Mouse (Mus musculus) midbrain, embryonic 16.5 days (tissue): ENCODE measurements around the gene Cabs1. TPM values are rescaled to one million over a fixed set of nuclear protein-coding genes. Genes with fewer than 3 reads are reported as not detected.

ENCODE experiments used
- ATAC-seq: fragments of 200-750 bp; cut with Nextera tagmentation; 2 replicates; pipeline ENCODE4 v1.8.0; 2017; ENCODE audit warnings: moderate TSS enrichment
- H3K27ac ChIP-seq: fragments of 300-500 bp; sonication (generic); 2 replicates; pipeline ENCODE4 v1.5.1; 2014; ENCODE audit warnings: mild to moderate bottlenecking, low read length, mixed read lengths
- H3K27me3 ChIP-seq: fragments of 300-500 bp; sonication (generic); 2 replicates; pipeline ENCODE4 v1.6.1; 2014; ENCODE audit warnings: low read depth, low read length, mixed read lengths; ENCODE audit not compliant: control insufficient read depth, insufficient read depth
- H3K36me3 ChIP-seq: fragments of 300-500 bp; sonication (generic); 2 replicates; pipeline ENCODE4 v1.6.1; 2014; ENCODE audit warnings: mild to moderate bottlenecking, low read length, moderate library complexity, mixed read lengths; ENCODE audit not compliant: control insufficient read depth, insufficient read depth
- H3K4me1 ChIP-seq: fragments of 300-500 bp; sonication (generic); 2 replicates; pipeline ENCODE4 v1.6.1; 2014; ENCODE audit warnings: mild to moderate bottlenecking, low read length, mixed read lengths; ENCODE audit not compliant: control insufficient read depth, insufficient read depth
- H3K4me2 ChIP-seq: fragments of 300-500 bp; sonication (generic); 2 replicates; pipeline ENCODE4 v1.6.1; 2014; ENCODE audit warnings: mild to moderate bottlenecking, low read length, mixed read lengths
- H3K4me3 ChIP-seq: fragments of 300-500 bp; sonication (generic); 2 replicates; pipeline ENCODE4 v1.5.1; 2014; ENCODE audit warnings: low read depth, mild to moderate bottlenecking, low read length, moderate library complexity, mixed read lengths
- H3K9ac ChIP-seq: fragments of 300-500 bp; sonication (generic); 2 replicates; pipeline ENCODE4 v1.6.1; 2014; ENCODE audit warnings: low read depth, low read length, mixed read lengths
- H3K9me3 ChIP-seq: fragments of 300-500 bp; sonication (generic); replicated peaks from 2 replicates; pipeline ENCODE4 v1.6.1; 2014; ENCODE audit warnings: mild to moderate bottlenecking, low read length, mixed read lengths; ENCODE audit not compliant: control insufficient read depth, poor library complexity, severe bottlenecking
- WGBS: fragments of 180-500 bp; shearing (Covaris S2); extraction: QIAGEN DNeasy Blood & Tissue Kit; methylation state at CpG from one replicate; pipeline ENCODE4 v1.1.7; 2014; 5-methylcytosine and 5-hydroxymethylcytosine counted together
- polyA plus RNA-seq: library from polyadenylated mRNA; unstranded; fragments of >200 nt; fragmentation: Nextera tagmentation; extraction: Ambion mirVana; gene quantifications from 2 replicates; pipeline ENCODE4 v1.2.1, GENCODE M21; 2015

Cabs1 gene
- not detected in 2 replicates for polyA plus RNA-seq

DNA sequence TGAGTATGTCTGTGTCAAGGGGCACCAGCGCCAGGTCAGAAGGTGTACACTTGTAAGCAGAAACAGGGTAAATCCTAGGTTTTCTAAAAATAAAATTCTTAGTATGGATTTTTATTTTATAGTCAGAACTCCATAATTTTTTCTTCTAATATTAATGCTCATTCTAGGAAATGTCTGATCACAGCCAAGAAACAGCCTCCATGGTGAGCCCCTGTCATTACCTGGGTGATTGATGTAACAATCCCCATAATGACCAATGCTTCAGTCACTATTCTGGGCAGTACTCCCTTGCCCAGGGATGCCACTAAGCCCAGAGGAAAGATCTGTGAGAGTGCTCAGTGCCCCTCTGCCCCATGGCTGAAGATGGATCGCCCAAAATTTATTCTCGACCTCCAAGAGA, at the start of gene Cabs1:
TSS of gene Cabs1 (plus strand) at position 301 of the 400 bp plus-strand sequence.
- Histone ChIP-seq H3K4me1 (no peaks in the 10 kb centered on the region), H3K4me3 (no peak within 1 kb of the TSS), H3K36me3 (no peaks in the 10 kb centered on the region), H3K9me3 (no peaks in the 10 kb centered on the region), H3K4me2 (no peak within 1 kb of the TSS), H3K27me3 (no peaks in the 10 kb centered on the region), H3K27ac (no peak within 1 kb of the TSS), H3K9ac (no peak within 1 kb of the TSS)
- 93% methylated on average over 3 of the region's 3 CpGs for WGBS
- ATAC-seq = no peak

- Histone ChIP-seq H3K9ac (no peak overlapping the region), H3K4me1 (no peaks in the 10 kb centered on the region), H3K27me3 (no peaks in the 10 kb centered on the region), H3K9me3 (no peaks in the 10 kb centered on the region), H3K36me3 (no peaks in the 10 kb centered on the region), H3K4me2 (no peak overlapping the region), H3K27ac (no peak overlapping the region), H3K4me3 (no peak overlapping the region)
- 41% methylated on average over 1 of the region's 1 CpGs for WGBS
- no peak for ATAC-seq
These were observed 47.6 kb upstream of the Cabs1 start for GRCm38 (mm10) chr5:87931603-87932002.

DNA sequence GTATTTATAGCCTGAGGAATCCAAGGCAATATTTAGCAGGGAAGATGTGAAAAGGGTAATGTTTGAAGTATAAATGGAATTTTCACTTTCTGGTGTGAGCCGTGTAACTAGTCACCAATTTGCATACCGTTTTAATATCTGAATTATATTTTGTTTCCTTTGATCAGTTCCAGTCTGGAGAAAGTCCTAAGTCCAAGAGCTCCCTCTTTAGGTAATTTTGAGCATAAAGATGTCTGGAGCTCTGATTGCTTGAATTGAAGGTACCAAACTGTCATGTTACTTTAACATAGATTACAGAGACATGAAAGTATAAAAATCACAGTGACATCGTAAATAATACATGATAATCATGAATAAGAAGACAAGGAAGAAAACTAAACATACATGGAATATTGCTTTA, 38.5 kb upstream of the Cabs1 start:
- Histone ChIP-seq H3K4me3 (no peak overlapping the region), H3K27me3 (no peaks in the 10 kb centered on the region), H3K4me1 (no peaks in the 10 kb centered on the region), H3K4me2 (no peak overlapping the region), H3K9me3 (no peaks in the 10 kb centered on the region), H3K9ac (no peak overlapping the region), H3K27ac (no peak overlapping the region), H3K36me3 (no peaks in the 10 kb centered on the region)
- ATAC-seq = no peak
- 31% methylated on average over 3 of the region's 3 CpGs for WGBS

GRCm38 (mm10) chr5:87942515-87942914, 36.7 kb upstream of the Cabs1 start:
- no peak overlapping the region for H3K4me3 ChIP-seq
- H3K9me3 ChIP-seq = no peaks in the 10 kb centered on the region
- H3K4me2 ChIP-seq = no peak overlapping the region
- 0 out of 2 replicates have a peak, but pooled peaks have one; percentile 56 for ATAC-seq
- H3K27ac ChIP-seq = no peak overlapping the region
- H3K4me1 ChIP-seq = no peaks in the 10 kb centered on the region
- H3K9ac ChIP-seq = no peak overlapping the region
- no peaks in the 10 kb centered on the region for H3K27me3 ChIP-seq
- H3K36me3 ChIP-seq = no peaks in the 10 kb centered on the region

DNA sequence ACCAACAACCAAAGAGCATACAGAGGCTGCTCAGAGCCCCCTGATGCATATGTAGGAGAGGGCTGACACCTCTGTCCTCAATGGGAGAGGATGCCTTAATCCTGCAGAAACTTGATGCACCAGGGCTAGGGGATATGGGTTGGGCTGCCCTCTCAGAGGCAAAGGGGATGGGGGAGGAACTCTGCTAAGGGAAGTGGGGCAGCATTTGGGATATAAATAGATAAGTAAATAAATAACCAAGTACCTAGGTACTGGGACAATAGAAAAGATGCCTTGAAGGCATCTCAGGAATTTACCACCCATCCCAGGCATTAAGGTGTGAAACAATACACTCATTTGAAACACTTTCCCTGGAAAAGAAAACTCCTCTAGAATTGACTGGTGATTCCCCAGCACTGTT, 27.4 kb upstream of the Cabs1 start:
- no peaks in the 10 kb centered on the region for H3K4me1 ChIP-seq
- H3K36me3 ChIP-seq = no peaks in the 10 kb centered on the region
- H3K27me3 ChIP-seq = no peaks in the 10 kb centered on the region
- no peak for ATAC-seq
- no peaks in the 10 kb centered on the region for H3K9me3 ChIP-seq
- H3K9ac ChIP-seq = no peak overlapping the region
- no peak overlapping the region for H3K27ac ChIP-seq
- H3K4me2 ChIP-seq = no peak overlapping the region
- no peak overlapping the region for H3K4me3 ChIP-seq

DNA sequence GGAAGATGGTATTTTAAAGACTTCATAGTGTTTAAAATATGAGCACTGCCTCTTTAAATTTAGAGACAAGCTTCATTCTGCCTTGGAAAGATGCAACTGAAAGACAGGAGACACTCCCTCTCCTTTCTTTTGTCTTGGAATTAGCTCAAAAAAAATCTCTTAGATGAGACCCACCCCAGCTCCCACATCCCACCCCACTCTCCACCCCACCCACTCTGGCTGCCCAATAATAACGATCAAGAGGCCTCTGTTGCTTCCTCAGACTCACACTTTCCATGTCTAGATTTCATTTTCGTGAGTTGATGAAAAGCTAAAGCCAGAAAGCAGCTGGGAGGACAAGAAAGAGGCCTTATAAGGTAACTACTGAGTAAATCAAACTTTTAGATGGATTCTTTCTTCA, 10.0 kb upstream of the Cabs1 start, which contains the start of the genes 2310003L06Rik and Gm28434:
TSS of gene 2310003L06Rik (plus strand) at position 259 of the 400 bp plus-strand sequence.
TSS of gene Gm28434 (plus strand) at position 317 of the 400 bp plus-strand sequence.
- no peaks in the 10 kb centered on the region for H3K27me3 ChIP-seq
- H3K9me3 ChIP-seq = no peaks in the 10 kb centered on the region
- WGBS = 40% methylated on average over 2 of the region's 2 CpGs
- H3K9ac ChIP-seq = no peak within 1 kb of the TSS
- no peaks in the 10 kb centered on the region for H3K36me3 ChIP-seq
- H3K4me1 ChIP-seq = no peaks in the 10 kb centered on the region
- no peak within 1 kb of the TSS for H3K4me3 ChIP-seq
- H3K4me2 ChIP-seq = no peak within 1 kb of the TSS
- ATAC-seq = no peak
- H3K27ac ChIP-seq = no peak within 1 kb of the TSS

DNA sequence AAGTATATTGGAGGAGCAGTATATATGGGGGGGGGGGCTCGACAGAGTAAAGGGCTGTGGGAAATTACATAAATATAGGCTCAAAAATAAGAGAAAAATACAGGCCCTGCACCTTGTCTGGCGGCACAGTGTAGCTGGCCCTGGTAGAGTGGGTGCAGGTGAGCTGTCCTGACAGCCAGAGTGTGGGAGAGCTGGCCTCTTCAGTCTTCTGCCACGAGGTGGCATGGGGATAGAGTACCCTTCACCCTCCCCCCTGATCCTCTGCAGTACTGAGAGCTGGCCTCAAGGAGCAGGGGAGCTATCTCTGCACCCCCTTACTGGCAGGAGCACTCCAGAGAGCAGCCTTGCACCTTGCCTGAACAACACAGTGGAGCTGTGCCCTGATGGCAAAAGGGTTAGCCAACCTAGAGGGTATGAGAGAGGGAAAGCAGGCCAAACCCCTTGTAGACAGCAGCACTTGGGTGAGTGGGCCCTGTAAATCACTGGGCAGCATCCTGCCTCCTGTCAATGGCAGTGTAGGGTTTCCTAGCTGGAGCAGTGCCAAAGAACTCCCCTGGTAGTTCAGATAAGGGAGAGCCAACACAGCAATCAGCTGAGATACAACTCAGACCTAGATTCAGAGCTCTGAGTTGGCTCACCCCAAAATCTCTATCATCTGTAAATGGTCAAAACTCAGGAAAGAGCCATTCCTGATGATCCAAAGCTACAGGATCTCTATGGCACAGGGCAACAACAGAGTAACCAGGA, 3.4 kb downstream of the Cabs1 start:
- WGBS = 62% methylated on average over 3 of the region's 3 CpGs
- Histone ChIP-seq H3K9ac (no peak overlapping the region), H3K4me3 (no peak overlapping the region), H3K4me1 (no peaks in the 10 kb centered on the region), H3K9me3 (no peaks in the 10 kb centered on the region), H3K27ac (no peak overlapping the region), H3K36me3 (no peaks in the 10 kb centered on the region), H3K4me2 (no peak overlapping the region), H3K27me3 (no peaks in the 10 kb centered on the region)
- no peak for ATAC-seq

- ATAC-seq = no peak
- no peak within 1 kb of the TSS for H3K4me3 ChIP-seq
- no peaks in the 10 kb centered on the region for H3K9me3 ChIP-seq
- no peaks in the 10 kb centered on the region for H3K36me3 ChIP-seq
- H3K9ac ChIP-seq = no peak within 1 kb of the TSS
- H3K27me3 ChIP-seq = no peaks in the 10 kb centered on the region
- WGBS = 93% methylated on average over 3 of the region's 3 CpGs
- no peak within 1 kb of the TSS for H3K27ac ChIP-seq
- no peaks in the 10 kb centered on the region for H3K4me1 ChIP-seq
- no peak within 1 kb of the TSS for H3K4me2 ChIP-seq
These were observed 23.0 kb downstream of the Cabs1 start, which contains the start of gene Smr3a for GRCm38 (mm10) chr5:88002249-88002648. TSS of gene Smr3a (plus strand) at chr5:88002549.

DNA sequence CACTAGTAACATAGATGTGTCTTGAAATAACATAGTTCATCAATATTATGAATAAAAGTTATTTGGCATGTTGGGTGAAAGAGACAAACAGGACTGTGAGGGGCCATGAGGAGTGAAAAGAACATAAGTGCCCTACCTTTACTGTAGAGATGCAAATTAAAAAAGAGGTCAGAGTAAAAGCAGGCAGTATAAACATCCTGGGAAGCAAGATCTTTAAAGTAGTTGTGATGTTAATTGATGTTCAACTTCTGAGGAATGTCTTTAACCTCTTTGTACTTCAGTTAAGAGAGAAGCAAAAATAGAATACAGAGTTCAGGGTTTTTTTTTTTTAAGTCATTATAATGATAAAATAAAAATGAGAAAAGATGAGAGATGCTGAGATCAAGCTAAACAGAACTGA, 26.0 kb downstream of the Cabs1 start:
- Histone ChIP-seq H3K36me3 (no peaks in the 10 kb centered on the region), H3K9ac (no peak overlapping the region), H3K27ac (no peak overlapping the region), H3K4me1 (no peaks in the 10 kb centered on the region), H3K4me2 (no peak overlapping the region), H3K27me3 (no peaks in the 10 kb centered on the region), H3K4me3 (no peak overlapping the region), H3K9me3 (no peaks in the 10 kb centered on the region)
- no peak for ATAC-seq
